Mouse (Mus musculus) lung, adult 2 months (tissue): ENCODE measurements around the gene Trpv6.

Source experiments
- CTCF ChIP-seq: fragments of 200-500 bp; IDR thresholded peaks from 2 replicates; pipeline ENCODE4 v1.5.1; 2011; ENCODE audit warnings: mild to moderate bottlenecking, low read length, control low read depth; ENCODE audit not compliant: insufficient read depth
- POLR2A ChIP-seq: fragments of 200-500 bp; IDR thresholded peaks from 2 replicates; pipeline ENCODE4 v1.6.1; 2011; ENCODE audit warnings: low read depth, mild to moderate bottlenecking, control low read depth, low read length, borderline replicate concordance; ENCODE audit errors: extremely low read depth

DNA sequence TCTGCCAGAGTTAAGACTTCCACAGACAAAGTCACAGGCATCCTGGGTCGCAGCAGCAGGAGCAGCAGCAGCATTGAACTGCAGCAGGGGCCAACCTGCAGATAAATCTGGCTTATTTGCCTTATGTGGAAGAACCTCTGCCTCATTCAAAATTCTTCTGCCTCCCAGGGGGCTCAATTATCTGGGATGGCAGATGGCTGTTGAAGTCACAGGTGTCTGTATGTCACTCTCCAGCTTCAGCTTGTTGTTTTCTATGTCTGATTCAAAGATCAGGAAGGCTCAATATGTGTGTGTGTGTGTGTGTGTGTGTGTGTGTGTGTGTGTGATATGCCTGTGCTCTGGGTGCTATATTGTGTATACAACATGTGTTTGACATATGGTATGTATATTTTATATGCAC is 1.2 kb upstream of the Trpv6 start:
- TF ChIP-seq POLR2A (no peak), CTCF (no peak)
